Mouse (Mus musculus) hindbrain, embryonic 11.5 days (tissue): ENCODE results near the gene 9830107B12Rik. TPM values are rescaled to one million over a fixed set of nuclear protein-coding genes. Genes with fewer than 3 reads are reported as not detected.
"Not testable (repeated sequence)": the region's sequence is repeated elsewhere in the genome, so short reads cannot be mapped to it uniquely, and the experiment has no call there.

ENCODE experiments used
- ATAC-seq: fragments of 200-750 bp; cut with Nextera tagmentation; 2 replicates; pipeline ENCODE4 v1.8.0; 2017; ENCODE audit warnings: mild to moderate bottlenecking, moderate TSS enrichment, moderate library complexity; ENCODE audit not compliant: low FRiP score
- DNase-seq: peaks from one replicate; pipeline ENCODE4 v3.0.0-alpha.2; 2015; ENCODE audit warnings: low spot score
- H3K27ac ChIP-seq: fragments of 300-500 bp; sonication (generic); 2 replicates; pipeline ENCODE4 v1.5.1; 2014; ENCODE audit warnings: mild to moderate bottlenecking, low read depth, low read length
- H3K27me3 ChIP-seq: fragments of 300-500 bp; sonication (generic); 2 replicates; pipeline ENCODE4 v1.6.1; 2014; ENCODE audit warnings: mild to moderate bottlenecking, low read length, moderate library complexity, mixed read lengths; ENCODE audit not compliant: control insufficient read depth, insufficient read depth
- H3K36me3 ChIP-seq: fragments of 300-500 bp; sonication (generic); 2 replicates; pipeline ENCODE4 v1.6.1; 2014; ENCODE audit warnings: mild to moderate bottlenecking, low read length, moderate library complexity, mixed read lengths; ENCODE audit not compliant: control insufficient read depth, insufficient read depth
- H3K4me1 ChIP-seq: fragments of 300-500 bp; sonication (generic); replicated peaks from 2 replicates; pipeline ENCODE4 v1.6.1; 2014; ENCODE audit warnings: low read length, mixed read lengths; ENCODE audit not compliant: control insufficient read depth, insufficient read depth
- H3K4me2 ChIP-seq: fragments of 300-500 bp; sonication (generic); replicated peaks from 2 replicates; pipeline ENCODE4 v1.6.1; 2014; ENCODE audit warnings: mild to moderate bottlenecking, low read depth, low read length
- H3K4me3 ChIP-seq: fragments of 300-500 bp; sonication (generic); 2 replicates; pipeline ENCODE4 v1.5.1; 2014; ENCODE audit warnings: low read depth, low read length
- H3K9ac ChIP-seq: fragments of 300-500 bp; sonication (generic); 2 replicates; pipeline ENCODE4 v1.6.1; 2014; ENCODE audit warnings: low read depth, low read length
- H3K9me3 ChIP-seq: fragments of 300-500 bp; sonication (generic); 2 replicates; pipeline ENCODE4 v1.6.1; 2016; ENCODE audit warnings: low read length; ENCODE audit not compliant: control insufficient read depth
- WGBS: fragments of 180-500 bp; shearing (Covaris S2); extraction: QIAGEN DNeasy Blood & Tissue Kit; methylation state at CpG from one replicate; pipeline ENCODE4 v1.1.7; 2014; 5-methylcytosine and 5-hydroxymethylcytosine counted together
- polyA plus RNA-seq: library from polyadenylated mRNA; unstranded; fragments of >200 nt; fragmentation: Nextera tagmentation; extraction: Ambion mirVana; gene quantifications from 2 replicates; pipeline ENCODE4 v1.2.1, GENCODE M21; 2014

9830107B12Rik gene
- not detected in 2 replicates for polyA plus RNA-seq

- H3K27me3 ChIP-seq = no peaks in the 10 kb centered on the region
- H3K4me3 ChIP-seq = no peak within 1 kb of the TSS
- WGBS = 68% methylated on average over 3 of the region's 3 CpGs
- H3K36me3 ChIP-seq = no peaks in the 10 kb centered on the region
- H3K9me3 ChIP-seq = no peaks in the 10 kb centered on the region
- H3K4me1 ChIP-seq = no peaks in the 10 kb centered on the region
- H3K4me2 ChIP-seq = no peak within 1 kb of the TSS
- no peak within 1 kb of the TSS for H3K9ac ChIP-seq
- ATAC-seq = no peak
- DNase-seq = no peak
- no peak within 1 kb of the TSS for H3K27ac ChIP-seq
Measured at GRCm38 (mm10) chr17:48146120-48146519, at the start of gene 9830107B12Rik. 9830107B12Rik (minus strand) TSS chr17:48146268.

GRCm38 (mm10) chr17:48192366-48192765 lies 46.3 kb upstream of the 9830107B12Rik start:
- no peak for ATAC-seq
- Histone ChIP-seq H3K27ac (no peak overlapping the region), H3K4me2 (no peak overlapping the region), H3K27me3 (no peaks in the 10 kb centered on the region), H3K36me3 (no peaks in the 10 kb centered on the region), H3K9ac (no peak overlapping the region), H3K4me1 (no peaks in the 10 kb centered on the region), H3K9me3 (no peaks in the 10 kb centered on the region), H3K4me3 (no peak overlapping the region)
- WGBS = 90% methylated on average over 2 of the region's 2 CpGs
- no peak for DNase-seq

GRCm38 (mm10) chr17:48185252-48185651 lies 39.2 kb upstream of the 9830107B12Rik start:
- Histone ChIP-seq H3K4me3 (no peak overlapping the region), H3K9ac (no peak overlapping the region), H3K9me3 (no peaks in the 10 kb centered on the region), H3K27me3 (no peaks in the 10 kb centered on the region), H3K36me3 (no peaks in the 10 kb centered on the region), H3K4me1 (no peaks in the 10 kb centered on the region), H3K4me2 (no peak overlapping the region), H3K27ac (no peak overlapping the region)
- 76% methylated on average over 5 of the region's 5 CpGs for WGBS
- DNase-seq (no peak), ATAC-seq (no peak)

- WGBS = 78% methylated on average over 2 of the region's 2 CpGs
- not testable (repeated sequence) for H3K4me1 ChIP-seq, H3K36me3 ChIP-seq, ATAC-seq, DNase-seq, H3K4me2 ChIP-seq, H3K4me3 ChIP-seq, H3K27ac ChIP-seq, H3K9ac ChIP-seq, H3K27me3 ChIP-seq, H3K9me3 ChIP-seq
Measured at GRCm38 (mm10) chr17:48167103-48167502, 21.0 kb upstream of the 9830107B12Rik start, which contains the start of gene A530064D06Rik. A530064D06Rik (minus strand) TSS chr17:48167275.

- Histone ChIP-seq H3K4me2 (no peak overlapping the region), H3K4me3 (no peak overlapping the region)
- 51% methylated on average over 1 of the region's 1 CpGs for WGBS
Measured at GRCm38 (mm10) chr17:48157382-48158076, 11.5 kb upstream of the 9830107B12Rik start.

GRCm38 (mm10) chr17:48132810-48133209 lies 13.3 kb downstream of the 9830107B12Rik start:
- Histone ChIP-seq H3K4me3 (no peak overlapping the region), H3K27ac (no peak overlapping the region), H3K4me1 (no peaks in the 10 kb centered on the region), H3K27me3 (no peaks in the 10 kb centered on the region), H3K36me3 (no peaks in the 10 kb centered on the region), H3K4me2 (no peak overlapping the region), H3K9me3 (no peaks in the 10 kb centered on the region), H3K9ac (no peak overlapping the region)
- DNase-seq = no peak
- ATAC-seq = no peak
- 85% methylated on average over 2 of the region's 2 CpGs for WGBS

More at GRCm38 (mm10) chr17:48157382-48158076, 11.5 kb upstream of the 9830107B12Rik start:
- H3K27me3 ChIP-seq = no peaks in the 10 kb centered on the region
- H3K9me3 ChIP-seq = no peaks in the 10 kb centered on the region
- H3K9ac ChIP-seq = no peak overlapping the region
- no peaks in the 10 kb centered on the region for H3K4me1 ChIP-seq
- no peak for DNase-seq
- no peak for ATAC-seq
- no peaks in the 10 kb centered on the region for H3K36me3 ChIP-seq
- no peak overlapping the region for H3K27ac ChIP-seq

- H3K4me2 ChIP-seq = no peak overlapping the region
Measured at GRCm38 (mm10) chr17:48120456-48120855, 25.6 kb downstream of the 9830107B12Rik start.

GRCm38 (mm10) chr17:48119656-48120055 lies 26.4 kb downstream of the 9830107B12Rik start:
- H3K4me1 ChIP-seq = no peaks in the 10 kb centered on the region
- 23% methylated on average over 3 of the region's 3 CpGs for WGBS
- H3K36me3 ChIP-seq = no peaks in the 10 kb centered on the region
- H3K9ac ChIP-seq = no peak overlapping the region
- peak; percentile 90 for DNase-seq
- H3K27me3 ChIP-seq = no peaks in the 10 kb centered on the region
- no peak overlapping the region for H3K4me2 ChIP-seq
- H3K9me3 ChIP-seq = no peaks in the 10 kb centered on the region
- 0 out of 2 replicates have a peak, but pooled peaks have one; percentile 35 for ATAC-seq
- H3K4me3 ChIP-seq = no peak overlapping the region
- H3K27ac ChIP-seq = no peak overlapping the region

More at GRCm38 (mm10) chr17:48120456-48120855, 25.6 kb downstream of the 9830107B12Rik start:
- H3K9me3 ChIP-seq = no peaks in the 10 kb centered on the region
- H3K9ac ChIP-seq = no peak overlapping the region
- H3K36me3 ChIP-seq = no peaks in the 10 kb centered on the region
- ATAC-seq = no peak
- no peaks in the 10 kb centered on the region for H3K27me3 ChIP-seq
- H3K4me1 ChIP-seq = no peaks in the 10 kb centered on the region
- no peak for DNase-seq
- H3K4me3 ChIP-seq = no peak overlapping the region
- 92% methylated on average over 20 of the region's 20 CpGs for WGBS
- H3K27ac ChIP-seq = no peak overlapping the region

- no peak for DNase-seq
- Histone ChIP-seq H3K9ac (no peak overlapping the region), H3K4me3 (no peak overlapping the region), H3K36me3 (no peaks in the 10 kb centered on the region), H3K4me2 (no peak overlapping the region), H3K9me3 (no peaks in the 10 kb centered on the region), H3K27ac (no peak overlapping the region), H3K27me3 (no peaks in the 10 kb centered on the region), H3K4me1 (no peaks in the 10 kb centered on the region)
- 77% methylated on average over 1 of the region's 1 CpGs for WGBS
- ATAC-seq = no peak
Measured at GRCm38 (mm10) chr17:48118570-48118969, 27.5 kb downstream of the 9830107B12Rik start.
